Mouse (Mus musculus): ENCODE data around the gene Gm10799. TPM values are rescaled to one million over a fixed set of nuclear protein-coding genes. Genes with fewer than 3 reads are reported as not detected.
A peak's percentile ranks its signal among the peaks of the same experiment; 100 is the strongest.
"Not testable (repeated sequence)": the region's sequence is repeated elsewhere in the genome, so short reads cannot be mapped to it uniquely, and the experiment has no call there.

Gm10799 gene
- polyA plus RNA-seq, 1 experiment = not detected

GRCm38 (mm10) chr2:104098529-104099230 lies 30.3 kb upstream of the Gm10799 start:
- peaks cover 9% of the 10 kb centered on the region for H3K4me1 ChIP-seq (ENCODE audit: control insufficient read depth, insufficient read depth, low read length)
- TF ChIP-seq CTCF (IDR thresholded peaks at IDR 0.05; ENCODE audit: borderline replicate concordance, insufficient read depth, low read length) (no peak), POLR2A (IDR thresholded peaks at IDR 0.05; ENCODE audit: low read depth, low read length) (no peak)
- no peak overlapping the region for H3K4me3 ChIP-seq (ENCODE audit: insufficient read depth, low read length)
- no peak overlapping the region for H3K27ac ChIP-seq (ENCODE audit: insufficient read depth, low read length)

GRCm38 (mm10) chr2:104097396-104097795 lies 29.0 kb upstream of the Gm10799 start:
- H3K27ac ChIP-seq (ENCODE audit: insufficient read depth, low read length); H3K4me1 ChIP-seq (ENCODE audit: control insufficient read depth, insufficient read depth, low read length); H3K4me3 ChIP-seq (ENCODE audit: insufficient read depth, low read length): not testable (repeated sequence)

- H3K4me1 ChIP-seq (ENCODE audit: control insufficient read depth, insufficient read depth, low read length); H3K4me3 ChIP-seq (ENCODE audit: insufficient read depth, low read length); H3K27ac ChIP-seq (ENCODE audit: insufficient read depth, low read length): not testable (repeated sequence)
Measured at GRCm38 (mm10) chr2:104096796-104097195, 28.4 kb upstream of the Gm10799 start.

- TF ChIP-seq CTCF (IDR thresholded peaks at IDR 0.05; ENCODE audit: borderline replicate concordance, insufficient read depth, low read length) (no peak), POLR2A (IDR thresholded peaks at IDR 0.05; ENCODE audit: low read depth, low read length) (no peak)
- H3K4me1 ChIP-seq (ENCODE audit: control insufficient read depth, insufficient read depth, low read length) = peaks cover 4% of the 10 kb centered on the region
- H3K27ac ChIP-seq (ENCODE audit: insufficient read depth, low read length) = peak overlapping the region; percentile 43
- peak overlapping the region; percentile 59 for H3K4me3 ChIP-seq (ENCODE audit: insufficient read depth, low read length)
Measured at GRCm38 (mm10) chr2:104096256-104096655, 27.9 kb upstream of the Gm10799 start.

GRCm38 (mm10) chr2:104095741-104096213 lies 27.4 kb upstream of the Gm10799 start, which contains the start of gene Cd59a:
TSS of gene Cd59a (plus strand) at chr2:104095801.
- peak within 1 kb of the TSS; percentile 59 for H3K4me3 ChIP-seq (ENCODE audit: insufficient read depth, low read length)
- H3K4me1 ChIP-seq (ENCODE audit: control insufficient read depth, insufficient read depth, low read length) = peaks cover 4% of the 10 kb centered on the region
- H3K27ac ChIP-seq (ENCODE audit: insufficient read depth, low read length) = peak within 1 kb of the TSS; percentile 43
- TF ChIP-seq POLR2A (IDR thresholded peaks at IDR 0.05; ENCODE audit: low read depth, low read length) = peak; percentile 92
- no peak for TF ChIP-seq CTCF (IDR thresholded peaks at IDR 0.05; ENCODE audit: borderline replicate concordance, insufficient read depth, low read length)

- H3K4me3 ChIP-seq (ENCODE audit: insufficient read depth, low read length) = no peak overlapping the region
- H3K27ac ChIP-seq (ENCODE audit: insufficient read depth, low read length) = no peak overlapping the region
- no peaks in the 10 kb centered on the region for H3K4me1 ChIP-seq (ENCODE audit: control insufficient read depth, insufficient read depth, low read length)
- TF ChIP-seq POLR2A (IDR thresholded peaks at IDR 0.05; ENCODE audit: low read depth, low read length) (no peak), CTCF (IDR thresholded peaks at IDR 0.05; ENCODE audit: borderline replicate concordance, insufficient read depth, low read length) (no peak)
Measured at GRCm38 (mm10) chr2:104093305-104093704, 25.0 kb upstream of the Gm10799 start.

- not testable (repeated sequence) for H3K27ac ChIP-seq (ENCODE audit: insufficient read depth, low read length); H3K4me1 ChIP-seq (ENCODE audit: control insufficient read depth, insufficient read depth, low read length); H3K4me3 ChIP-seq (ENCODE audit: insufficient read depth, low read length)
Measured at GRCm38 (mm10) chr2:104087562-104087961, 19.2 kb upstream of the Gm10799 start.

GRCm38 (mm10) chr2:104084027-104084426 lies 15.7 kb upstream of the Gm10799 start:
- H3K4me1 ChIP-seq (ENCODE audit: control insufficient read depth, insufficient read depth, low read length); H3K4me3 ChIP-seq (ENCODE audit: insufficient read depth, low read length); H3K27ac ChIP-seq (ENCODE audit: insufficient read depth, low read length): not testable (repeated sequence)

- H3K4me3 ChIP-seq (ENCODE audit: insufficient read depth, low read length) = no peak overlapping the region
- H3K4me1 ChIP-seq (ENCODE audit: control insufficient read depth, insufficient read depth, low read length) = peaks cover 4% of the 10 kb centered on the region
- TF ChIP-seq POLR2A (IDR thresholded peaks at IDR 0.05; ENCODE audit: low read depth, low read length) = no peak
- TF ChIP-seq CTCF (IDR thresholded peaks at IDR 0.05; ENCODE audit: borderline replicate concordance, insufficient read depth, low read length) = no peak
- H3K27ac ChIP-seq (ENCODE audit: insufficient read depth, low read length) = no peak overlapping the region
Measured at GRCm38 (mm10) chr2:104082474-104082873, 14.1 kb upstream of the Gm10799 start.

GRCm38 (mm10) chr2:104081436-104082050 lies 13.2 kb upstream of the Gm10799 start:
- H3K4me3 ChIP-seq (ENCODE audit: insufficient read depth, low read length); H3K27ac ChIP-seq (ENCODE audit: insufficient read depth, low read length); H3K4me1 ChIP-seq (ENCODE audit: control insufficient read depth, insufficient read depth, low read length): not testable (repeated sequence)

GRCm38 (mm10) chr2:104078285-104078684 lies 9.9 kb upstream of the Gm10799 start:
- not testable (repeated sequence) for H3K4me1 ChIP-seq (ENCODE audit: control insufficient read depth, insufficient read depth, low read length); H3K27ac ChIP-seq (ENCODE audit: insufficient read depth, low read length); H3K4me3 ChIP-seq (ENCODE audit: insufficient read depth, low read length)
